Mouse (Mus musculus): ENCODE measurements at regions not wholly inside any gene's neighbourhood (a gene's known extent, or its start where the extent isn't known, plus 50 kb on each side); places are given as distances from the start of the nearest gene placed in this dataset.

DNA sequence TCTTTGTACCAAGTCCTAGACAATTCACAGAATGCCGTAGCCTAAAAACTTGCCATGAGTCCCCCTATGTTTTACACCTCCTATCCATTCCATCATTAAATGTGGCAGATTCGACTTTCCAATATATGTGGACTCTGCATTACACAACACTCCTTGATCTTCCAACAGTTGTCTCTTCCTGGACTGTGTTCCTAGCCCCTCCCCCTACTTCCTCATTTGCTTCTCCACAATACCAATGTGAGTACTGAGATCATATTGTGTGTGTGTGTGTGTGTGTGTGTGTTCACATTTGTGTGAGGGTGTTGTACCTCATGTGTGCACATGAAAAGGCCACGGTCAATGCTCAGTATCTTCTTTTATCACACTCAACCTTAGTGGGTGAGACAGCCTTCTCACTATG lies 144.5 kb upstream of the Klf6 start:
- no peak for DNase-seq (ENCODE audit: low spot score)

DNA sequence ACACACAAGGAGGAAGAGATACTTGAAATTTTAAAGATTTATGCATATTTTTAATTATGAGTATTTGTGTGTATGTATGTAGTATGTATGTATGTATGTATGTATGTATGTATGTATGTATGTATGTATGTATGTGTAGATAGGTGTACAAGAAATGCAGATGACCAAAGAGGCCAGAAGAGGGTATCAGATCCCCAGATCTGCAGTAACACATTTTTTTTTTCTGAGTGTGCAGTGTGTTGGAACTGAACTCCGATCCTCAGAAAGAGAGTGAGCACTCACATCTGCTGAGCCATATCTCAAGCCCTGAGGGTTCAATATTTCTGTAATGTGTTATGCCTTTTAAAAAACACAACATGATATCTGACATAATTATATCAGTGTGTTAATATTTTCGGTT lies 138.0 kb upstream of the Klf6 start:
- no peak for DNase-seq (ENCODE audit: low spot score)

DNA sequence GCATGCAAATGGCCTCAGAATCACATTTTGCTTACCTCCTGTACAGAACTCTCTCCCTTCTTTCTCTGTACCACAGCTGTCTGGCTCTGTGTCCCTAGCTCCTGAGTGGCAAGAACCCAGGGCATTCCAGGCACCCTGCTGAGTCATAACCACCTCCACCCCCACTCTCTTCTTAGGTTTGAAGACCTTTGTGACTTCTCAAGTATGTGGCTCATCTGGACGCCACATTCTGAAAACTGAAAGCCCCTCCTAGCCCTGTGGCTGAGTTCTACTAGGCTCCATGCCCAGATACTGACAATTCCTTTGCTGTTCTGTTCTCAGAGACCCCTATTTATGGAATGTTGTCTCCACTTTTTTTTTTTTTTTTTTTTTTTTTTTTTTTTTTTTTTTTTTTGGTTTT lies 136.9 kb upstream of the Klf6 start:
- DNase-seq (ENCODE audit: low spot score): no peak

DNA sequence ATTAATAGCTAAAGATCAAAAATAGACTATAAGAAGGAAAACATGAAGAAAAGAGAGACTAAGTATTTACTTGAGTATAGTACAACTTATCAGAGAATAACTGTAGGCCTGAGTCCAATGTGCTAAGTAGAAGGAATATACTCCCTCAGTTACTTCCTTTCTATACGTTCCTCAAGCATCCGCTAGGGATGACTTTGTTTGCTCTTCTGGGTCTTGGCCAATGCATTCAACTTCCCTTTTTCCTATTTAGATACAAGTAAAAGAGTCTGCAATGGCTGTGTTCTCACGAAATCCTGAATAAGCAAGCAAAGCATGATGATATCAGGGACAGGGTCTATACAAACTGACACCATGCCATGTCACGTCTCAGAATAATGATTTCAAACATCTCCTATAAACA lies 135.3 kb upstream of the Klf6 start:
- no peak for DNase-seq (ENCODE audit: low spot score)

DNA sequence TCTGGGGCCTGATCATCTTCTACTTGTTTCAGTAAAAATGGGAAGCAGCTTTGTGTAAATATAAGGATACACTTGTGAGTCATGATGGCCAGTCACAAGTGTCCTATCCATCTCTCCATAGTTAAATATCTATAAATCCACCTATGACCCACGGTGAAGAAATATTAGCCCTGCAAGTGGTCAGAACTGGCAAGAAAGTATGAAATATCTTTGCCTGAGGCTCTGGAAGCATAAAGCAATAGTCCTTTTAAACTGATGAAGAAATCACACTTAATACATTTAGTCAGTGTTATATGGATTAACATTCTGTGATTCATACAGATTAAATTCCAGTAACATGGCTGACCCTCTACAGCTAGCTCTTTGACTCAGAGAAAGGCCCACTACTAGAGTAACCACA lies 134.8 kb upstream of the Klf6 start:
- DNase-seq (ENCODE audit: low spot score): no peak

DNA sequence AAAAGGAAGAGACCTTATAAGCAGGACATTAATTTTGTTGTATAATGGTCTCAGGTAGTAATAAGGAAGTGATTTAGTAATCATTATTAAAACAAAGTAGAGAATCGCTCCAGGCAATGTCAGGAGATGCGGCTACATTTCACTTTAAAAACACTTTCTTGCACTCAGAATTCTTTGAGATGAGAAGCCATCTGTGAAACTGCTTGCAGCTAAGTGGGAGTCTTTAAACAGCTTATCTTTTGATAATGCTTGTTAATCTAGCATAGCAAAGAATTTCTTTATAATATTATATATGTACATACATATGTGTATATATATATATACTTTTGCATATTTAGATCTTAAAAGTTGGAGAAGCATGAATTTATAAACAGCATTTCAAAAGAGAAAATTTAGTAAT lies 133.1 kb upstream of the Klf6 start:
- DNase-seq (ENCODE audit: low spot score): no peak

DNA sequence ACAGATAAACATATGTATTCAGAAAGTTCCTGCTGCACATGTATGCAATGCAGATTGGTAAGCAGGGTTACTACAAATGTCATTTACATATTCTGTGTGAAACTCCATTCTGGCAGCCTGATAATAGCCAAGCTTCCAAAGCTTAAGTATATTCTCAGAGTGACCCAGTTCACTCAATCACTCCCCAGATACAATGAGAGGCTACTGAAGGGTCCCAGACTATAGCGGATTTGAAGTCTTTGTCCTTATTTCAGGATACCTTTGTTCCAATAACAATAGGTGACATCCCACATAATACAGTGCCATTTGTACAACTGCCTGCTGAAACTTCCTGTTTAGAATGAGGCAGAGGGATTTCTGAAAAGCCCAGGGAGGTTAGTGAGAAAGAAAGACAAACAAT lies 132.5 kb upstream of the Klf6 start:
- no peak for DNase-seq (ENCODE audit: low spot score)

DNA sequence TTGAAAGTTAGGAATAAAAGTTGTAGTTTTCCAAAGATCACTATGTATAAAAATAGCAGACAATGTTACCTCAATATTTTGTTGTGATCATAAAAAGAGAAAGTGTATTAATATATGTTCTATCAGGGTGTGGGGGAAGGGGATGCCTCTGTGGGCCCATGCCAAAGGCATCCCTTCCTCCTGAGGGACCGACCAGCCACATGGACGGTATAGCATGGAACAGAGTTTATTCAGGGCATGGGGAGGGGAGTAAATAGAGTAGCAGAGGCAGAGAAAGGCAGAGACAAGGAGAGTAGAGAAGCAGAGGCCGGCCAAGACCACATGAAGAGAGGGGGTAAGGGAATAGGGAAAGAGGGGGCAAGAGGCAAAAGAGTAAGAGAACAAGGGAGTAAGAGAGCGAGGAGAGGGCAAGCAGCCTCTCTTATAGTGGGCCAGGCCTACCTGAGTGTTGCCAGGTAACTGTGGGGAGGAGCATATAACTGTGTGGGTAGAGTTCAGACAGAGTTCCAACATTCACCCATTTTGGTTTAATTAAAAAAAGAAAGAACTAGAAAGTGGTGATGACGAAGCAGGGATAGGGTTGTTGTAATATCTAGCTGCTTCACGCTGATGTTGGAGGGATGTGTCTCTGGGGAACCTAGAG lies 131.7 kb upstream of the Klf6 start:
- no peak for DNase-seq (ENCODE audit: low spot score)

DNA sequence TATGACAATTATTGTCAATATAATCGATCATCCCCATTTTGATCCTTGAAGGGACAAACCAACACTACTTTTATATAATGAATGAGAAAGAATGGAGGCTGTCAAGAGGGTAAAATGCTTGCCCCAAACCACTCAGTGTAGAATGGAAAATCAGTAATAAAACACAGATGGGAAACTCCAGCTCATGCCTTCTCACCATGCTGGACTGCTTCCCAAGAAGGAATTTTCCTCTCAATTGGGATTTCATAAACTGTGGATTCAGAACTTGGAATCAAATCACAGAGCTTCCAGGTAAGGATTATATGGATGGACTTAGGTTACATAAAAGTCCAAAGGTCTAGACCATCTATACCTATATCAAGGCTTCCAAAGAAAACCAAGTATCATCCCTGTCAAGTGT lies 129.1 kb upstream of the Klf6 start:
- no peak for DNase-seq (ENCODE audit: low spot score)

DNA sequence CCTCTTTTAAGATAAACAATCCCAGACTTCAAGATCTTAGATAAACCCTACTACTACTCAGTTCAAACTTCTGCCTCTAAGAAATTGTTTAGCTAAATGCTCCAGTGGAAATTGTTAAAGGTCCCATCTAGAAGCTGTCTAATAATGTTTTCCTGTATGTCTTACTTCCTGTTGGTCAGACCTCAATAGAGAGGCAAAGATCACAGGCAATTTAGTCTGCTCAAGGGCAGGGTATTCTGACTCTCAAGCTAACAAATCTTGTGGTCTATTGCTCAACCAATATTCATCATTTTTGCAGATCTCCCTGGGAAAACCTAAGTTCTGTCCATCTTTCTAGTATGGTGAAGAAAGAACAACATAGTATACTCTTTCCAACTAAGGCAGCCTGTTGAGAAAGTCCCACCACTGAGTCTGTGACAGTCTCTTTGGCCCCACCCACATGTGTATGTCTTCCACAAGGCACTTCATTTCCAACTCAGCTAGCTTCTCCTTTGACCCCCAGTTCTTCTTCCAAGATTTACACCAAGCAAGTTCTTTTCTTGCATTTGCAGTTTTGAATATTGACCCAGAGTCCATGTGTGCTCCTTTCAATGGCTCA lies 126.2 kb upstream of the Klf6 start:
- no peak for DNase-seq (ENCODE audit: low spot score)

DNA sequence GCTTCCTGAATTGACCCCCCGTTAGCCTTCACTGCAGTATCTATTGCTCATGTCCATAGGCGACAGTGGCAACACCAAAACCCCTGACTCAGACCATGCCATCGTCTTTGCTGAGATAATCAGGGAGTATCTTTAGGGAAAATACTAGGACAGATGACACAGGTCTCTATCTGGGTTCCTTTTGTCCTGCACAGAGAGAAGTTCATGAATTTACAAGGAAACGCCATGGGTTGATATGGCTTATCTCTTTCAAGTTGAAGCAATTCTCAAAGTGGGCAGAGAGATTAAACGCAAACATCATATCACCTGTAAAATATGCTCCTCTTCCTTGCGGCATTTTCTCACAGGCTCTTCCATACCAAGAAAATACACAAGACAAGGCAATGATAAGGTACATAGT lies 124.8 kb upstream of the Klf6 start:
- DNase-seq (ENCODE audit: low spot score): no peak

DNA sequence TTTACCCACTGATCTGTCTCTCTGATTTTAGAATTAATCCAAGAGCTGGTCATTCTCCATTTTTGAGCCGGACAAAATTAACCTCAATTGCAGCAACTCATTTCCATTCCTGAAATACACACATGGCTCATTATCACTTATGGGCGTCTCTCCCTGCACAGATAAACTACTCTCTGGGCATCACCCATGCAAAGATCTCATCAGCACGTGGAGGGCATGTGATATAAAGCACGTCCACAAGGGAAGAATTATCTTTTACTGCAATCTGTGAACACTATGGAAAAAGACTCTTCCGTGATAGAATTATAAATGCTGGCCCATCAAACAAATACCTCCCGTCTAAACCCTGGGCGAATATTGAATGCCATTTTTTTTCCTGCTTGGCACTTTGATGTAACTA lies 124.1 kb upstream of the Klf6 start:
- no peak for DNase-seq (ENCODE audit: low spot score)

DNA sequence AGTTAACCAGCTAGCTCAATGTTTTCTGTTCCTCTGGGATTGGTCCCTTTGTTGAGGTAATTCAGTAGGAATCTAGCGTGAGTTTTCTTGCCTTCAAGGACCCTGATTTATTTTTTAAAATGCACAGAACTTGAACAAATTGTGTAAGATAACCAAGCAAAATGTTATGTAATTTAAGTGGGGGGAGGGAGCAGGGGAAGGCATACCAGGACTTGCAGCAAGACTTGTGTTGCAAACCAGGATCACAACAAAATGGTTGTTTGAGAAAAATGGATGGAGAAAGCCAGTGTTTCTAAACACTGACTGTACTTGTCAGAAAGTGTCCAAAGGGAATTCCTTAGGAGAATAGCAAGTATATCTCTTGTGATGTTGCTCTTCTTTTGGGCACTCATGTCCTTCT lies 120.5 kb upstream of the Klf6 start:
- no peak for DNase-seq (ENCODE audit: low spot score)

DNA sequence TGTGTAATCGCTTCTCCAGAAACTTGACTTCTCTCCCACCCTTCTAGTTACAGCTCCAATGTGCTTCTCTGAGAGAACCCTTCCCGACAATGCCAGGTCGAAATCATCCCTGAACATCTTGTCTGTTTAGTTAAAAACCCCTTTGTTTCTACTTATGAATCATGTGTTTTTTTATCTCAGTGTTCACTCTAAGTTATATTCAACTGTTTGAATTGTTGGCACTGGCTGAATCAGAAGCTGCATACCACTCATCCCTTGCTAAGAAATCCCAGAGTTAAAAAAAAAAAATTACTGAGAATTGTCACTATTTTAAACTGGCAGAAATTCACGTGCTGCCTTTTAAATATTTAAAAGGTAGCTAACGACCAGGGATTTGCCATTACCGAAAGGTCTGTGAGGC lies 116.3 kb upstream of the Klf6 start:
- no peak for DNase-seq (ENCODE audit: low spot score)

DNA sequence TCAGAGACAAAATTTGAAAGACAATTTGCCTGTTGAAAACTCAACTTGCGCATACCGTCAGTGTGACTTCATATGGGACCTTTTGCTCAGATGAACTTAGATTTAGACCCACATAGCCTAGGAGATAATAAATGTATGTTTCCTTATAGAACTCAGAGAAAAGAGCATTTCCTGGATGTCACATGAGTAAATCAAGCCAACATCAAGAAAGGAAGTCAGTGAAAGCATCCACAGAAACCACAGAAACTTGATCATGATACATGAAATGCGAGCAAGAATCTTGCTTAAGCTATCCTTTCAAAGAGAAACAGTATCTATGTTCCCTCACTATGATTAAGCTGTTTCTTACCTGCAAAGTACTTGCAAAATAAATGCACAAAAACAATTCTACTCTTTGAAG lies 104.1 kb upstream of the Klf6 start:
- DNase-seq (ENCODE audit: low spot score): no peak

DNA sequence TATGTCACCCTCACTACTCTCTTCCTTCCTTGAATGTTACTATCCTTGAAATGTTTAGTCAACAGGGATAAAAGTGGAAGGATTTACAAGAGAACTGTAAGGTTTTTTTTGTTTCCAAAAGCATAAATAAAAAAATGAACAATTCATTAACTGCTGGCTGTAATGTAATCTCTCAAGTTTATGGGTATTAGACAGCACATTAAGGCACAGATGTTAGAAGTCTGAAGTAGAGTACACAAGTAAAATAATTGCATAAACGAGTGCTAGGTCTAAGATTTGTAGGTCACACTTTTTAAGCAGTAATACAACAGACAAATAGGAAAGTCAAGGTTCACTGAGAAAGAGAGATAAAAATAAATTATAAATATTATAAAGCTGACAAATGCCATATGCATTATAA lies 103.3 kb upstream of the Klf6 start:
- no peak for DNase-seq (ENCODE audit: low spot score)

DNA sequence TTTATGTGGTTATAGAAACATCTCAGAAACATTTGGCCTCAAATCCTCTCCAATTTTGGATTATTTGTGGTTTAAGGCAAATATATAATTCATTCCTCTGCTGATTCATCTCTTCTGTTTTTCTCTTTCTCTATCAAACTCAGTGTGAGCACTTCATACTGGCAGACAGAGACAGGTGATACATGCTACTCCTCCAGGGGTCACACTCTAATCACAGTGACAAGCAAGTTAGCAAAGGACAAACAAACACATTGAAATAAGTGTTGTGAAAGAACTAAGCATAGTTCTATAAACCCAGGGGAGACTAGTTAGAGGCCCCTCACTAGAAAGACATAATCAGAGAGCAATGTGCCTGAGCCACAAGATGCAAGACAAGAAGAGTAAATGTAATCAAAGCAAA lies 101.3 kb upstream of the Klf6 start:
- DNase-seq (ENCODE audit: low spot score): no peak

DNA sequence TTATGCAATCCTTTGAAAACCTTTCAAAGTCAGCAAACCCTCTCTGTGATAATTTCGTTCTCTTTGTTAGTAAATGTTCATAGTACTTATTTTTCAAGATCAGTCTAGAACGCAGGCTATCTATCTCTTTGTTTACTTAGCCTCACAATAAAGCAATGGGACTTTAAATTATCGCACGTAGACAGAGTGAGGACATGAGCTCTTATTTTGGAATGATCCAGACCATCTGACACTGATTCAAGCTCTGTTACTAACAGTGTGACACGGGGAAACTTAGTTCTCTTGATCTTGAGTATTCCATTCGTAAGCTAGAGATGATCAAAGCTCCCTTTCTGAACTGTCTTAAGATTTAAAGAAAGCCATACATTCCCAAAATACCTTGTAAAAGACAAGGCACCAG lies 94.9 kb upstream of the Klf6 start:
- DNase-seq (ENCODE audit: low spot score): no peak

DNA sequence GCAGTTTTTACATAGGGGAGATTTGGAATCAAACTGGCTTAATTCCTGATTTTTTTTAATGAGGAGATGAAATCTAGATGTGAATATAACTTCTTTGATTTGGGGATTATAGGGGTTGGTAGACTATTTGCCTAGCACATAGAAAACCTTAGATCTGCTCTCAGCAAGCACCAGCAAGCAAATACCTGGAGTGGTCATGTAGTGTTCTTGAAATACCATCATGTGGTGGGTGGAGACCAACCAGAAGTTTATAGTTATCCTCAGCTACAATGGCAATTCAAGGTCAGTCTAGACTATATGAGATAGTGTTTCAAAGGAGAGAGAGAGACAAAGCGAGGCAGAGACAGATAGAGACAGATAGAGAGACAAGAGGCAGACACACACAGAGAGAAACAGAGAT lies 94.1 kb upstream of the Klf6 start:
- no peak for DNase-seq (ENCODE audit: low spot score)

DNA sequence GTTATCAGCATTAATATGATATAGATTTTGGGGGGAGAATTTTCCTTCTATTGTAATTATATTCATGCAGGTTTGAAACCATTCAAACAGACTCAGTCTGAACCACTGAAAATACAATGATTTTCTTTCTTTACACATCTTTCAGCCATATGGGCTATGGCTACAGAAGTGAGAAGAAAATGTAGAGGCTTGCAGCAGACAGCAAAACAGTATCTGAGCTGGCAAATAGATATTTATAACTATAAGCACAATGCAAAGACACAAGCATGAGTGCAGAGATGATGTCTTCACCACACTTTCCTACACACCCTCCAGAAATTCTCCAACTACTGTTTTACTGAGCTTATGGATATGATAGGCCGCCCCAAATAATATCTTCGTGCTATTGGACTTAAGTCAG lies 92.6 kb upstream of the Klf6 start:
- no peak for DNase-seq (ENCODE audit: low spot score)

DNA sequence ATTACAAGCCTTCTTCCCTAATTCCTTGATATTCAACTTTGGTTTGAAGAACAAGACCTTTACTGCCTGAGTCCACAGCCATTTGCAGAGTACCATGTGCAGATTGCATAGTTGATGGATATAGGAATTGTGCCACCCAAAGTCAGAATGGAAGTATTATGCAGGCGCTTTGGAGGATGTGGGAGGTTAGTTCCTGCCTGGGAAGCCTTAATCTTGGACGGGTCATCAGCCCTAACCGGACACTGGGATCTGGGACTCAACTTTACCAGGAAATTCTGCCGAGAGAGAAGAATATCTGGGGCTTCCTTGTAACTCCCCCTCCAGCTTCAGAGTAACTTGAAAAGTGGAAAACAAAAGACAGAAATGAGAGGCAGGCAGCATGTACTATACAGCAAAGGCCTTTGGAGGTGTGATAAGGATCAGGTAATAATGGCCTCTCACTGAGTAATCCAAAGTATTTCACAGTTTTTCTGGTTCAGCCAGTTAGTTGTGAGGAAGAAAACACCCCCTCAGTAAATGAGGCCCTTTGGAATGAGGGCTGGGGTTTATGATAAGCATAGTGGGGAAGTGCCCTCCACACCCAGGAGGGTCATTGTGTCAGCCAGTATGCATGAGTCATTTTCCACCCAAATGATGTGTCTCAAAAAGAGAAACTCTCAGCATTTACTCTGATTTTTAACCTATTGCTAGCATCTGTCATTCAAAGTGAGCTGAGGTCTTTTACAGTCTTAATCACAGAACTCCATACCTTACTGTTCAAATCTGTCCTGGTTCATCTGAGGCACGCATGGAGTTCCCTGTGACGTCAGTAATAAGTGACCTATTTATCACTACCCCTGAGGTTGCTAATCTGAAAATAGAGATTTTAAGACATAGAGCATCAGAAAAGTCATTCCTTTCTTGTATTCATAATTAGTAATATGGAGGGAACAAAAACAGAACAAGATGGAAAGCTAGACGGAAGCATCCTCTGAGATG lies 91.7 kb upstream of the Klf6 start:
- DNase-seq (ENCODE audit: low spot score): no peak

DNA sequence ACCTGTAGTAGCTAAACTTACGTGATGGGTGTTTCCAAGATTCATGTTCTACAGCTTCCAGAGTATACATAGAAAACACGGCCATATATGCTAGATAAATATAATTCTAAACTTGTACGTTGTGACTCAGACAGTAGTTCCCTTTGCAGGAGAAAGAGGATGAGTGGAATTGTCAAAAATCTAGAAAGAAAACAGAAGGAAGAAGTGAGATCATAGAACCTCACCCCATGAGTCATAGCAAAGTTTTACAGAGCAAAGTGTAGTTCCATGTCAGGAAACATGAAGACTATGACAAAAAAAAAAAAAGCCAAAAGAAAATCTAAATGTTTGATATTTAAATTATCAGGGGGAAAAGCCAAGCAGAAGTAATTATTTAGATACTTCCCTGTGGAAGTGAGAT lies 87.5 kb upstream of the Klf6 start:
- no peak for DNase-seq (ENCODE audit: low spot score)

DNA sequence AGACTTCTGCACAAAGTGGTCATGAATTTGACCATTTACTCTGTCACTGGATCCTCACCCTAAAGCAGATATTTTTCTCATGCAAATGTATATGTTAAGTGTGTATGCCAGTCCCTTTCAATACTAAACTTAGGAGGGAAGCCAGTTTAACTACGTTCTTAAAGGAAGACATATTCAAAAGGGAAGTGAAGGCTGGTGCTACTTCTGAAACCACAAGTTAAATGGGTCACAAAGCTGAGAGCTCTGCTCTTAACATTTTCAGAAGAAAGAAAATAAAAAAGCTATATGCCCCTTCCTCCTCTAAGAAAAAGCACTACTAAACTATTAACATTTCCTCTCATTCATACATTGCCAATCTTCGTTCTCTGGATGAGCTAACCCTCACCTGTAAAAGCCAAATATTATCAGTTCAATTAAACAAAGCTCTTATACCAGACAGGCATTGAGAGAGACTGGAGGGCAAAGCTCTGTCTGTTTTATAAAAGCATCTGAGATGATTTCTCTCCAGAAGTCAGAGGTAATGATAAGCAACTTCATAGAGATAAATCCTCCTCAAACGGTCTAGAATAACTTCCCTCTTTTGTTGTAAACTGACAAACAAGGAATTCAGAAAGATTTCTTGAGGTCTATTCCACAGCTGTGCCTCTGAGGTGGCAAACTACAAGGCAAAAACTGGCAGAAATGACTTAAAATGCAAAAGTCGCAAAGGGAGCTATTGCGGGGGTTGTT lies 82.7 kb upstream of the Klf6 start:
- DNase-seq (ENCODE audit: low spot score): no peak
